In genomic region chrX:94542536-94542935, GRCm38 (mm10) we compare ENCODE assay signal across 8 mouse cellular contexts. TPM values are rescaled to one million over a fixed set of nuclear protein-coding genes. Genes with fewer than 3 reads are reported as not detected.
DNase-seq lines count a peak whose midpoint lies in the region; ATAC-seq and TF ChIP-seq lines count a peak whose summit lies in the region.

No protein-coding gene starts in this region.

- H3K36me3 ChIP-seq in heart, adult 2 months (ENCODE audit: control insufficient read depth, insufficient read depth, low read length) = no peaks in the 10 kb centered on the region
- peaks cover 15% of the 10 kb centered on the region for H3K36me3 ChIP-seq in ES-E14 (ENCODE audit: control insufficient read depth, insufficient read depth, low read length, poor library complexity, severe bottlenecking)
- peaks cover 27% of the 10 kb centered on the region for H3K36me3 ChIP-seq in forebrain, embryonic 10.5 days (replicated peaks)
- H3K36me3 ChIP-seq in kidney, embryonic 16.5 days (ENCODE audit: insufficient read depth, low read length) = peaks cover 23% of the 10 kb centered on the region; the same call in 1 of the 2 replicates
- peaks cover 26% of the 10 kb centered on the region for H3K36me3 ChIP-seq in neural tube, embryonic 13.5 days

- intact Hi-C loops in heart, adult 2 months (cut with DNase I) = loop anchor here (10.0 kb wide), 1 partner anchor 308 kb away; the partner anchor contains the start of gene Klhl15

- peak overlapping the region; percentile 69 for H3K4me3 ChIP-seq in heart, adult 2 months
- peak overlapping the region; percentile 41 to 54; a peak in 3 of 4 replicates for H3K4me3 ChIP-seq in ES-E14 (ENCODE audit: insufficient read depth in 1 of 2, low read depth in 1 of 2, low read length in 2 of 2, poor library complexity in 1 of 2, severe bottlenecking in 1 of 2)
- peak overlapping the region; percentile 69 for H3K4me3 ChIP-seq in forebrain, embryonic 10.5 days
- peak overlapping the region; percentile 62 for H3K4me3 ChIP-seq in kidney, embryonic 16.5 days (ENCODE audit: low read length)
- peak overlapping the region; percentile 66 for H3K4me3 ChIP-seq in neural tube, embryonic 13.5 days

- no peak for DNase-seq in heart, adult 2 months
- DNase-seq in heart, adult 11 months = no peak
- no peak for DNase-seq in ES-E14 (ENCODE audit: low read depth, low spot score)
- DNase-seq in forebrain, embryonic 10.5 days (ENCODE audit: extremely low spot score, low spot score) = peak; percentile 19
- DNase-seq in T-cell, adult 2 months (ENCODE audit: low spot score) = no peak
- no peak for DNase-seq in Muller cell, postnatal 12 days (ENCODE audit: inconsistent ontology term)

- peak overlapping the region; percentile 34; the same call in 1 of the 2 replicates for H3K9ac ChIP-seq in heart, adult 2 months (ENCODE audit: low read depth, low read length)
- H3K9ac ChIP-seq in ES-E14 (ENCODE audit: insufficient read depth, low read depth, low read length, poor library complexity, severe bottlenecking) = peak overlapping the region; percentile 60; the same call in 1 of the 2 replicates
- peak overlapping the region; percentile 68 for H3K9ac ChIP-seq in kidney, embryonic 16.5 days (replicated peaks; ENCODE audit: low read length)
- H3K9ac ChIP-seq in neural tube, embryonic 13.5 days = peak overlapping the region; percentile 69

- in situ Hi-C loops in ES-E14 (cut with MboI; ENCODE audit: low sequenced_read_pairs in 2 of 2, unreplicated experiment in 2 of 2) = loop anchor here in 1 of 2 experiments (10.0 to 25.0 kb wide), 2 partner anchors 108 to 255 kb away; no protein-coding TSS in a partner anchor

- H3K4me1 ChIP-seq in heart, adult 2 months (ENCODE audit: control insufficient read depth, insufficient read depth, low read length) = no peaks in the 10 kb centered on the region
- H3K4me1 ChIP-seq in ES-E14 (ENCODE audit: control insufficient read depth in 2 of 2, insufficient read depth in 2 of 2, low read length in 2 of 2, poor library complexity in 1 of 2) = 0 out of 4 replicates have a peak, but pooled peaks cover 0 to 1% of the 10 kb centered on the region in 2 experiments
- H3K4me1 ChIP-seq in forebrain, embryonic 10.5 days = peaks cover 27% of the 10 kb centered on the region
- 0 out of 2 replicates have a peak, but pooled peaks cover 3% of the 10 kb centered on the region for H3K4me1 ChIP-seq in kidney, embryonic 16.5 days (ENCODE audit: insufficient read depth, low read length)
- peaks cover 35% of the 10 kb centered on the region for H3K4me1 ChIP-seq in neural tube, embryonic 13.5 days (replicated peaks)

- no peaks in the 10 kb centered on the region for H3K27me3 ChIP-seq in heart, adult 2 months (ENCODE audit: control insufficient read depth, insufficient read depth, low read length)
- peaks cover 63% of the 10 kb centered on the region for H3K27me3 ChIP-seq in forebrain, embryonic 10.5 days (ENCODE audit: poor library complexity, severe bottlenecking)
- H3K27me3 ChIP-seq in kidney, embryonic 16.5 days (ENCODE audit: insufficient read depth, low read length) = peaks cover 5% of the 10 kb centered on the region; the same call in 1 of the 2 replicates
- peaks cover 6% of the 10 kb centered on the region; the same call in 1 of the 2 replicates for H3K27me3 ChIP-seq in neural tube, embryonic 13.5 days

- H3K79me2 ChIP-seq in heart, adult 2 months (replicated peaks; ENCODE audit: control insufficient read depth, insufficient read depth, low read length) = no peaks in the 10 kb centered on the region

- no peak for TF ChIP-seq CTCF in heart, adult 2 months (IDR thresholded peaks at IDR 0.05)

- peak overlapping the region; percentile 54 for H3K27ac ChIP-seq in heart, adult 2 months
- H3K27ac ChIP-seq in ES-E14 (ENCODE audit: insufficient read depth, low read depth, low read length, poor library complexity, severe bottlenecking) = no peak overlapping the region
- H3K27ac ChIP-seq in forebrain, embryonic 10.5 days = peak overlapping the region; percentile 91
- peak overlapping the region; percentile 86 for H3K27ac ChIP-seq in kidney, embryonic 16.5 days (ENCODE audit: low read length)
- H3K27ac ChIP-seq in neural tube, embryonic 13.5 days (replicated peaks) = peak overlapping the region; percentile 95

- no peaks in the 10 kb centered on the region for H3K9me3 ChIP-seq in ES-E14 (ENCODE audit: control insufficient read depth, insufficient read depth, low read depth, low read length)
- H3K9me3 ChIP-seq in forebrain, embryonic 10.5 days = no peaks in the 10 kb centered on the region
- H3K9me3 ChIP-seq in kidney, embryonic 16.5 days (ENCODE audit: low read length) = no peaks in the 10 kb centered on the region
- H3K9me3 ChIP-seq in neural tube, embryonic 13.5 days = no peaks in the 10 kb centered on the region

- peak overlapping the region; percentile 55 for H3K4me2 ChIP-seq in kidney, embryonic 16.5 days (replicated peaks; ENCODE audit: low read depth, low read length)
- peak overlapping the region; percentile 57 for H3K4me2 ChIP-seq in neural tube, embryonic 13.5 days

- 33% methylated on average over 9 of the region's 9 CpGs for WGBS in heart, adult 2 months
- WGBS in forebrain, embryonic 10.5 days = 29% methylated on average over 9 of the region's 9 CpGs
- WGBS in kidney, embryonic 16.5 days = 20% methylated on average over 9 of the region's 9 CpGs
- 21% methylated on average over 9 of the region's 9 CpGs for WGBS in neural tube, embryonic 13.5 days

- TF ChIP-seq EP300 in heart, adult 2 months (IDR thresholded peaks at IDR 0.05; ENCODE audit: insufficient read depth, low read depth, low read length) = no peak

- no peak for TF ChIP-seq POLR2A in heart, adult 2 months (IDR thresholded peaks at IDR 0.05; ENCODE audit: insufficient read depth, low read depth, low read length)

- ATAC-seq in kidney, embryonic 16.5 days (ENCODE audit: low FRiP score, low TSS enrichment) = no peak
- ATAC-seq in neural tube, embryonic 13.5 days (ENCODE audit: low read depth) = no peak

TF ChIP-seq in ES-E14, 5 proteins besides CTCF, POLR2A, EP300 and RAD21:
- TF ChIP-seq ZNF384 (IDR thresholded peaks at IDR 0.05; ENCODE audit: low read depth, low read length) (no peak), HCFC1 (IDR thresholded peaks at IDR 0.05; ENCODE audit: borderline replicate concordance, insufficient read depth, low read length) (no peak), MAFK (IDR thresholded peaks at IDR 0.05; ENCODE audit: insufficient read depth, low read depth, low read length) (no peak)

RNA-seq across cellular contexts. Expression of gene Maged1, which starts 0.6 kb away (rescaled TPM):
- 10 to 100 TPM; 88.7 to 96.1 TPM for total RNA-seq in heart, adult 2 months (2021)
- 117 and 135 TPM in 2 replicates for polyA plus RNA-seq in heart, adult 2 months (2012; rRNA removed)
- total RNA-seq in ES-E14 (2012; rRNA removed) = 153 and 160 TPM in 2 replicates
- polyA plus RNA-seq in forebrain, embryonic 10.5 days (2016; fragmentation: Nextera tagmentation; extraction: Ambion mirVana) = 614 and 626 TPM in 2 replicates
- polyA plus RNA-seq in kidney, embryonic 16.5 days (2015; fragmentation: Nextera tagmentation; extraction: Ambion mirVana) = 634 and 648 TPM in 2 replicates
- 1,010 and 1,048 TPM in 2 replicates for polyA plus RNA-seq in neural tube, embryonic 13.5 days (2015; fragmentation: Nextera tagmentation; extraction: Ambion mirVana)
